Mouse (Mus musculus) 3134 (cell line): ENCODE results near the gene Smim7.

Experiments
- DNase-seq: peaks from one replicate; pipeline ENCODE4 v3.0.0-alpha.2; 2011; ENCODE audit warnings: low spot score; ENCODE audit not compliant: insufficient read length; ENCODE audit errors: extremely low read depth

Gene Smim7

GRCm38 (mm10) chr8:72547802-72548643, 22.9 kb downstream of the Smim7 start, which contains the start of gene Med26:
Med26 (minus strand) TSS chr8:72548270.
- peak; percentile 99 for DNase-seq

GRCm38 (mm10) chr8:72547122-72547801, 23.6 kb downstream of the Smim7 start:
- DNase-seq = peak; percentile 38

- DNase-seq = no peak
Observed at GRCm38 (mm10) chr8:72539234-72539633, 31.7 kb downstream of the Smim7 start.

- peak; percentile 18 for DNase-seq
Observed at GRCm38 (mm10) chr8:72534888-72535287, 36.0 kb downstream of the Smim7 start.

GRCm38 (mm10) chr8:72532103-72532502, 38.8 kb downstream of the Smim7 start:
- DNase-seq = no peak

GRCm38 (mm10) chr8:72521888-72522287, 49.0 kb downstream of the Smim7 start:
- no peak for DNase-seq

- no peak for DNase-seq
Observed at GRCm38 (mm10) chr8:72517421-72517988, 53.4 kb downstream of the Smim7 start.
